Mouse (Mus musculus) WW6 (cell line): Measurements from ENCODE around the gene AC153137.1.
A peak's percentile ranks its signal among the peaks of the same experiment; 100 is the strongest.
"Not testable (repeated sequence)": the region's sequence is repeated elsewhere in the genome, so short reads cannot be mapped to it uniquely, and the experiment has no call there.

ENCODE experiments used
- DNase-seq: peaks from one replicate; pipeline ENCODE4 v3.0.0-alpha.2; 2013; ENCODE audit warnings: low read depth, low spot score

AC153137.1 gene

GRCm38 (mm10) chr1:30977868-30978267 lies at the start of gene AC153137.1:
AC153137.1 (minus strand) TSS chr1:30977968.
- DNase-seq = not testable (repeated sequence)

- no peak for DNase-seq
These were observed 45.4 kb upstream of the AC153137.1 start for GRCm38 (mm10) chr1:31023173-31023572.

- DNase-seq = no peak
These were observed 41.5 kb upstream of the AC153137.1 start for GRCm38 (mm10) chr1:31019283-31019682.

GRCm38 (mm10) chr1:31017377-31017776 lies 39.6 kb upstream of the AC153137.1 start:
- DNase-seq = no peak

- DNase-seq = no peak
These were observed 38.3 kb upstream of the AC153137.1 start for GRCm38 (mm10) chr1:31016068-31016467.

DNA sequence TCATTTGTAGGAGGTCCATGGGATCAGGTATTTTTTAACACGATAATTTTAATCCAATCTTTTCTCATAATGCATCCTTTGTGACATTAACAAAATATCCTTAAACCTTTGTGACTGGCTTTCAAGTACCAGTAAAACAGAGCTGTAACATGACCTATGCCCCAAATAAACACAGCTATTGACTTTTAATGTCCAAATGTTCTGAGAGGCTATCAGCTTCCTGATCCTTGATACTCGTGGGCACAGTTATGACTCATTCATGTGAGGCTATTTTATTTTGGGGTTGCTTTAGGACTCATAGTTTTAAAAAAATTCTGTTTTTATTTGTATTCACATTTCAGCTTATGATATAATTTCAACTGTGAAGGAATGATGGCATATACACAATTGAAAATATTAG lies 37.5 kb upstream of the AC153137.1 start:
- no peak for DNase-seq

DNA sequence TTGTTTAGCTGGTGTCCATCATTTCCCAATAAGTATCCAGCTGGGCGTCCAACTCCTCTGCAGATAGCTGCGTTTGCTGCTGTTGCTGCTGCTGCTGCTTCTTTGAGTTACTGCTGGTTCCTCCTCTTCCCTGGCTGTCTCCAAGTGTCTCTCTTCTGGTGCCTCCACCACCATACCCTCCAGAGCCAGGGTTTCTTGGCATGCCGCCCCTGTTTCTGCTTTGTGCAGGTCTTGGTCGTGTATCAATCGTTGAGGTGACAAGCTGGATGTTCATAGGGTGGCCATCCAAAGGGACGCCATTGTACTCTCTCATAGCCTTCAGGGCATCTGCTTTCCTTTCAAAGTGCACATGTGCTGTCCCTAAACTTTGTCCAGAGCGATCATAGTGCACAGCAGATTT lies 529 bp downstream of the AC153137.1 start:
- not testable (repeated sequence) for DNase-seq

- DNase-seq = no peak
These were observed 26.0 kb downstream of the AC153137.1 start for GRCm38 (mm10) chr1:30951795-30952194.

DNA sequence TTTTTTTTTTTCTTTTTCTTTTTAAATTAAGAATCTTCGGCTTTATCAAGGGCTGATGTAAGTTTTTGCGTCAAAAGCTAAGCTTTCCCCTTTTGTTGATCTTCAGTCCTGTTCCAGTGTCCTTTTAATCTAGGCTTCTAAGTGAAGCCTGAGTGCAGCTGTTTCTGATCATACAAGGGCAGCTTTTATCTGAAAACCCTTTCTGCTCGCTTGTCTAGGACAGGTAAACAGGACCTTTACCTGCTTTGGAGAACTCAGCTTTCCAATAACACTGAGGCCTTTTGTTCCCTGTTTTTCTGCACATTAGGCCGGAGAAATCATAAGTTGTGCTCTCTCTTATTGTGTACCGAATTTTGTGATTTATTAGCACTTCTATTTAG lies 27.3 kb downstream of the AC153137.1 start:
- no peak for DNase-seq

GRCm38 (mm10) chr1:30949710-30950455 lies 27.9 kb downstream of the AC153137.1 start:
- DNase-seq = peak; percentile 92

- DNase-seq = no peak
These were observed 28.7 kb downstream of the AC153137.1 start for GRCm38 (mm10) chr1:30948950-30949639.

DNA sequence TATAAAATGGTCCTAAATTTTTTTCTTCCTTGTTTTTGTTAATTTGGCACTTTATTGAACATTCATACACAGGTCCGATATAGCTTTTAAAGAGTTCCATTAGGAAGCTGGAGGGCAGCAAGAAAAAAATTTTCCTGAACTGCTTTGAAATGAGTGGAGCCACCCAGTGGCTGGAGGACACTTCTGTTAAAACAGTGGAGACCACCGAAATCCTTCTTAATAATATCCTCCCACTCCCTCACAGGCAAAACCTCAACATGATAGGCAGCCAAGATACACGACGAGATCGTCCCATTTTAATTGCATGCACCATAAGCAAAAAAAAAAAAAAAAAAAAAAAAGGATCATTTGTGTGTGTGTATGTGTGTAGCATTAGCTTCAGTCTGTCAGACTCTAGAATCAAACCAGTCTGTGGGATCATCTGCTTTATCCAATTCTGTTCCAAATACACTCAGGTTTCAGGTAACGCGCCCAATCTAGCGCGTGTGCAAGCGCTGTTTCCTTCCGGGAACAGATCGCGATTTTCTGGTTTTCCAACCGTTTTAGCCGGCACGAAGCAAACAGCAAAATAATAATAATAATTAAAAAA lies 29.3 kb downstream of the AC153137.1 start:
- no peak for DNase-seq

DNA sequence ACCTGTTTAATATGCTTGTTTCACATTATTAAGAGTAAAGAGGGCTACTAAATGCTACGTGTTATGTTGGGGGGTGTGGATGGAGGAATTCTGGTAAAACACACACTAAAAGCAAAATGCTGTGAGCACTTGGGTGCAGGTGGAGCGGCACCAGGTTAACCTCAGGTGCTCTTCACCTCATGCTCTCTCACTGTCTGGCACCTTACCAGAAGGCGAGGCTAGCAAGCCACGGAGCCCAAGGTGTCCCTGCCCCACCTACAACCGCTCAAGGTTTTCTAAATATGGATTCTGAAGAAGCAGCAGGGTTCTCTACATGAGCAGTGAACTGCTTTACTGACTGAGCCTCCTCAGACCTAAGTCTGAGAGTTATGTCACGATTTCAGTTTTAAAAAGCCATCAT lies 32.6 kb downstream of the AC153137.1 start:
- DNase-seq = no peak

DNA sequence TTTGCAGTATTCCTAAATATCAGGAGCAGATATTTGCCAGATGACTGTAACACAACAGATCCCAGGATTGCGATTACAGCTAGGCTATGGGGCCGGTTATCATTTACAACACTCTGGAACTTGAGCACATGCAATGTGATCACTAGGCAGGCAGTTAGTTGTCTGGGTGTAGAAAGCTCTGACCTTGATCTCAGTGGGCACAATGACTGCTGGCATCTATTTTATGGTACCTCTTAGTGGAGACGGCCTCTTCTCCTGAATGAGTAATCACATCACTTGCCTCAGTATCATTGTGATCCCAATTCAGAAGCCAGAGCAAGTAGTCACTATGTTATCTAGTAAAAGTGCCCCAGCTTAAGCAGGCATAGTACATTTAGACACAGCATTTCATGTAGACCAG lies 37.2 kb downstream of the AC153137.1 start:
- DNase-seq = no peak

DNA sequence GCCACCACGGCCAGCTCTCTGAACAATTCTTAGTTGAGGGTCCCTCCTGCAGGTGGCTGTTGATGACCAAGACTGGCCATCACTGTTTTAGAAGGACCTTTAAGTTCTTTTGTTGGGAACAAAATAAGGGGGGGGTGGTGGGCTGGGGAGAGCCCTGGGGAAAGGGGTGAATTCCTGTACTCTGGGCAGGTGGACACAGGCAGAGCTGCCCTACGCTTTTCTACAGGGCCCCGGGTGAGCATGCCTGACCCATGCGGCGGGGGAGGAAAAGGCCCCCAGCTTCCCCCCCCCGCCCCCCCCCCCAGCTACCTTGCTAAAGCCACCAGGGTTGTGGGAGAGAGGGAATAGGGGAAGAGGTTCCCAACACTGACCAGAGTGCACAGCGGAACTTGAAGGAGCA lies 39.4 kb downstream of the AC153137.1 start:
- DNase-seq = no peak

DNA sequence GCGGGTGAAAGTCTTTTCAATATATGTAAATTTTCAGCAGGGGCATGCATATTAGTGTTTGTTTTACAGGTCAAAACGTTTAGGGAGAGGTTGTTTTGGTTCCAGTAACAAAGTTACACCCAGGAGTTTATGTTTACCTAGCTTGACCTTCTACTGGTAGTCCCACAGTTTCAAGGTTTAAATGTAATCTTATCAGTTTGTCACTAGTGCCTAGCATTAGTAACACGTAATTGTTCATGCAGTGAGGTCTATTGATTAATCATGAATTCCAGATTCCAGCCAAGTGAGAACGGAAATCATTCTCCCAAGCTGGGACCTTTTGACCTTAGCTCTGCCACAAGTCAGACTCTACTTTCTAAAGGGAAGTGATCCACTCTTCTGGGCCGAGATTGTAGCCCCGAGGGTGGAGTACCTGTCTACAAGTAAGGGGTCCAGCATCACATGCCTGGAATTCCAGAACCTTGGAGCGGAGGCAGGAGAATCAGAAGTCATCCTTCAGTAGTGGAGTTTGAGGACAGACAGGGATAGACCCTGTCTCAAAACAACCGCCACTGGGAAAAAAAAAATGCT lies 40.3 kb downstream of the AC153137.1 start:
- no peak for DNase-seq

DNA sequence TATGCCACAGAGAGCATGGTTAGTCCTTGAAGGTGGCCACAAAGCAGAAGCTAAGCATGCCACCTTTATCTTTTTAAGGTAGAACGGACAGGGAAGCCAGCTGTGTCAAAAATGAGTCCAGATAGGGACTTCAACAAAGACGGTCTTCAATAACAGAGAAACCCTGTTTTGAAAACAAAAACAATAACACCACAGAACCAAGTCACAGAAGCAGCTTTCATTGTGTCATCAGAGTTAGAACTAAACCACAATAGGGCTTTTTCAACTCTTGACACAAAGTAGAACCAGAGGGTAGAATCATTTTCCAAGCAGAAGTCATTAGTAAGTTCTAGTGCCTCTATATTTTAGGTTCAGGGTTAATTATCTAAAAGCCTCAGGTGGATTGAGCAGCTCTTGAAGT lies 41.3 kb downstream of the AC153137.1 start:
- DNase-seq = no peak

DNA sequence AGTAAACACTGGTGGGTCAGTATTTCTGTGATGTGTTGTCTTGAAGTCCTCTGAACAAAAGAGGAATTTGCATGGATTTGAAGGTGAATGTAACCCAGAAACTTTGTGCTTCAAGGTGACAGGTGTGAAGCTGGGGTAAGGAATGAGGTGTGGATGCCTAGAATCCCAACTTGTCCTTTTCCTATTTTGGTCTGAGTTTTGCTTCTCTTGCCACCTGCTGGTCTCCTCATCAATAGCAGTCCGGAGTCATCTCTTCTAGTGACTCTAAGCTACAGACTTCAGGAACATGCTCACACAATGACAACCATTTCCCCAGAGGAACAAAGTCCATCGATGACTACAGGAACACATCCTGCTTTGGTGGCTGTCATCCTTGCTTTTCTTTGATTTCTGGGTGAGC lies 46.9 kb downstream of the AC153137.1 start:
- no peak for DNase-seq

DNA sequence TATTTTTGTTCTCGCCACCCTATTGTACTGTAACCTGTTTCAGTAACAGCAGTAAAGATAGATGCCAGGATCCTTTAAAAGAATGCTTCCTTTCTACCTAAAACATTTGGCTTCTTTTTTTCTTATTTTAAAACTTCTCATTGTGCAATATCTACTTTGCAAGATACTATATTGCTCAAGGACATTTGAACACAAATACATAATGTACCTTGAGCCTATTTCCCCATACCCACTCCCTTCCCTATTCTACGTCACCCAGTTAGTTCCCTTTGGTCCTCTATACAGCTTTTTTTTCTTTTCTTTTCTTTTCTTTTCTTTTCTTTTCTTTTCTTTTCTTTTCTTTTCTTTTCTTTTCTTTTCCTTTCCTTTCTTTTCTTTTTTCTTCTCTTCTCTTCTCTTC lies 47.6 kb downstream of the AC153137.1 start:
- no peak for DNase-seq
